Mouse (Mus musculus) heart, embryonic 11.5 days (tissue): ENCODE measurements at regions not wholly inside any gene's neighbourhood (a gene's known extent, or its start where the extent isn't known, plus 50 kb on each side); places are given as distances from the start of the nearest gene placed in this dataset.

ENCODE experiments used
- ATAC-seq: fragments of 200-750 bp; cut with Nextera tagmentation; replicated peaks from 2 replicates; pipeline ENCODE4 v1.8.0; 2017; ENCODE audit warnings: moderate library complexity; ENCODE audit not compliant: insufficient number of reproducible peaks, low FRiP score, low TSS enrichment
- H3K27ac ChIP-seq: fragments of 300-500 bp; sonication (generic); 2 replicates; pipeline ENCODE4 v1.5.1; 2014; ENCODE audit warnings: mild to moderate bottlenecking, low read depth, low read length
- H3K27me3 ChIP-seq: fragments of 300-500 bp; sonication (generic); 2 replicates; pipeline ENCODE4 v1.6.1; 2014; ENCODE audit warnings: mild to moderate bottlenecking, low read length, mixed read lengths; ENCODE audit not compliant: control insufficient read depth, insufficient read depth
- H3K36me3 ChIP-seq: fragments of 300-500 bp; sonication (generic); 2 replicates; pipeline ENCODE4 v1.6.1; 2014; ENCODE audit warnings: mild to moderate bottlenecking, low read length, moderate library complexity, mixed read lengths; ENCODE audit not compliant: control insufficient read depth, insufficient read depth
- H3K4me1 ChIP-seq: fragments of 300-500 bp; sonication (generic); 2 replicates; pipeline ENCODE4 v1.6.1; 2014; ENCODE audit warnings: low read length; ENCODE audit not compliant: control insufficient read depth, insufficient read depth
- H3K4me2 ChIP-seq: fragments of 300-500 bp; sonication (generic); 2 replicates; pipeline ENCODE4 v1.6.1; 2014; ENCODE audit warnings: mild to moderate bottlenecking, moderate library complexity
- H3K4me3 ChIP-seq: fragments of 300-500 bp; sonication (generic); 2 replicates; pipeline ENCODE4 v1.5.1; 2014; ENCODE audit warnings: low read depth, low read length
- H3K9ac ChIP-seq: fragments of 300-500 bp; sonication (generic); 2 replicates; pipeline ENCODE4 v1.6.1; 2014; ENCODE audit warnings: mild to moderate bottlenecking, low read depth, low read length, moderate library complexity
- H3K9me3 ChIP-seq: fragments of 300-500 bp; sonication (generic); replicated peaks from 2 replicates; pipeline ENCODE4 v1.6.1; 2016; ENCODE audit warnings: low read length; ENCODE audit not compliant: control insufficient read depth
- WGBS: fragments of 180-500 bp; shearing (Covaris S2); extraction: QIAGEN DNeasy Blood & Tissue Kit; methylation state at CpG from one replicate; pipeline ENCODE4 v1.1.7; 2014; ENCODE audit not compliant: insufficient replicate concordance; 5-methylcytosine and 5-hydroxymethylcytosine counted together

DNA sequence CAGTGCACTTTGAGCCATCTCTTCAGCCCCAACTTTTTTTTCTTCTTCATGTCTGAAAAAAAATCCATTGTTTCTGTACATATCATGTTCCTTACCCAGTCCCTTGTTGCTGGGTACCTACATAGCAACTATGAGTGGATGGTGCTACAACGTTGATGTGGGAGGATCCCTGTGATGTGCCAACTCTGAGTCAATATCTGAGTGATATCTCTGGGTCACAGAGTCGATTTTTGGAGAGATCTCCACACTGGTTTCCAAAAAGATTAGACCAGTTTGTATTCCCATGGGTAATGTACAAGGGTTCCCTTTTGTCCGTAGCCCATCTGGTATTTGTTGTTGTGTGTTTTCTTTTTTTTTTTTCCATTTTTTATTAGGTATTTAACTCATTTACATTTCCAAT, 165.7 kb downstream of the Gm5447 start:
- ATAC-seq = no peak
- 69% methylated on average over 3 of the region's 3 CpGs for WGBS
- Histone ChIP-seq H3K9me3 (no peaks in the 10 kb centered on the region), H3K36me3 (no peaks in the 10 kb centered on the region), H3K4me2 (no peak overlapping the region), H3K4me1 (no peaks in the 10 kb centered on the region), H3K9ac (no peak overlapping the region), H3K27me3 (no peaks in the 10 kb centered on the region), H3K27ac (no peak overlapping the region), H3K4me3 (no peak overlapping the region)

DNA sequence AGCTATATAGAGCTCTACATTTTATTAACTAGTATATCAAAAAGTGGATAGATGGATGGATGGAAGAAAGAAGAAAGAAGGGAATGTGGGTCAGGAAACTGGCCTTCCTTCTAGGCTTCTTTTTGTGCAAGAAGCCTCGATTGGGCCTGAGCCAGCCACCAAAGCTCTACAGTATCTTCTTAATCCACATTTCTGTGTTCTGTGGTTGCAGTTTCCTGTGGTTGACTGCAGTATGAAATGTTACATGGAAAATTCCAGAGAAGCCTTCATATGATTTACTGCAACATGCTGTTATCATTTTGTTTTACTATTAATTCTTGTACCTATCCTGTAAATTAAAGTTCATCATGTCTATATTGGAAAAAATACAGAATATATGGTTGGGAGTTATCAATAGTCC, 173.3 kb downstream of the Gm5447 start:
- ATAC-seq = no peak
- Histone ChIP-seq H3K9me3 (no peaks in the 10 kb centered on the region), H3K4me3 (no peak overlapping the region), H3K4me1 (no peaks in the 10 kb centered on the region), H3K4me2 (no peak overlapping the region), H3K27ac (no peak overlapping the region), H3K36me3 (no peaks in the 10 kb centered on the region), H3K27me3 (no peaks in the 10 kb centered on the region), H3K9ac (no peak overlapping the region)
- WGBS = 55% methylated on average over 1 of the region's 1 CpGs

DNA sequence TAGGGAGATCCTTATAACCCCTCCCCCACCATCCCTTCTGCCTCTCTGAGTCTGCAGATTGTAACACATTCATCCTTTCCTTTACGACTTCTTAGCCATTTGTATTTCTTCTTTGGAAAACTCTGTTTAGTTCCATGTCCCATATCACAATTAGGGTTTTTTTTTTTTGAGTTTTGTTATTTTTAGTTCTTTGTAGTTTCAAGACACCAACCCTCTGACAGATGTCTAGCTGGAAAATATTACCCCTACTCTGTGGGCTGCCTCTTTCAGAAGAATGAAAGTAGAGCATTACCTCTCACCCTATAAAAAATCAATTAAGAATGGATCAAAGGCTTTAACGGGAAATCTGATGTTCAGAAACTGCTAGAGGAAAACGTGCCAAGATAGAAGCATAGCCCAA, 180.1 kb downstream of the Gm5447 start:
- Histone ChIP-seq H3K36me3 (no peaks in the 10 kb centered on the region), H3K4me1 (no peaks in the 10 kb centered on the region), H3K9me3 (no peaks in the 10 kb centered on the region), H3K27ac (no peak overlapping the region), H3K4me2 (no peak overlapping the region), H3K9ac (no peak overlapping the region), H3K4me3 (no peak overlapping the region), H3K27me3 (no peaks in the 10 kb centered on the region)
- no peak for ATAC-seq
- WGBS = 56% methylated on average over 3 of the region's 3 CpGs

DNA sequence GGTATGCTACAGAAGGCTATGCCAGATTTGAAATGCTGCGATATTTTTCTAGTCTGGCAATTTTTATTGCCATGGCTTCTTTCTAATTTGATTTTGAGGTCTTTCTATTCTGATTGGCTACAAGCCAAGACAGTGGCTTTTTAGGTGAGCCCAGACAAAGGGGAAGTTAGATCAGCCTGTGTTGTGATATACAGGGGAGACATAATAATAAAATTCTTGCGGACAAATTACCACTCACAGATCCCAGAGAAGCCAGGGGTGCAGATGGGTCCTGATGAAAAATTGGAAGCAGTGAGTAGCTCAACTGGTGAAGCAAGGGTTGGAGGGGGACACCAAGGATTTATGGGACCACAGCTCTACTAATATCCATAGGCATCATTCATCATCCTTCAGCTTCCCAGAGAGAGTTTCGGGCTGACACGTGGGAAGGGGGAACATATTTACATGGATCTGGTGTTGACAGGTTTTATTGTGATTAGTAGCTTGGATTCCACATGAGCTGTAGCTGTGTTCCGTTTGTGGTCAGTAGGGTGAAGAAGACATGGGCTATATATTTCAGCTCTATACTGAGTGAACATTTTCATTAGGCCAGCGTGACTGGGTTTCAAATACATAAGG, 190.0 kb downstream of the Gm5447 start:
- H3K4me1 ChIP-seq = no peaks in the 10 kb centered on the region
- 78% methylated on average over 6 of the region's 6 CpGs for WGBS
- no peaks in the 10 kb centered on the region for H3K9me3 ChIP-seq
- no peak overlapping the region for H3K9ac ChIP-seq
- no peak for ATAC-seq
- no peak overlapping the region for H3K4me3 ChIP-seq
- H3K27ac ChIP-seq = no peak overlapping the region
- H3K27me3 ChIP-seq = no peaks in the 10 kb centered on the region
- H3K4me2 ChIP-seq = no peak overlapping the region
- no peaks in the 10 kb centered on the region for H3K36me3 ChIP-seq

DNA sequence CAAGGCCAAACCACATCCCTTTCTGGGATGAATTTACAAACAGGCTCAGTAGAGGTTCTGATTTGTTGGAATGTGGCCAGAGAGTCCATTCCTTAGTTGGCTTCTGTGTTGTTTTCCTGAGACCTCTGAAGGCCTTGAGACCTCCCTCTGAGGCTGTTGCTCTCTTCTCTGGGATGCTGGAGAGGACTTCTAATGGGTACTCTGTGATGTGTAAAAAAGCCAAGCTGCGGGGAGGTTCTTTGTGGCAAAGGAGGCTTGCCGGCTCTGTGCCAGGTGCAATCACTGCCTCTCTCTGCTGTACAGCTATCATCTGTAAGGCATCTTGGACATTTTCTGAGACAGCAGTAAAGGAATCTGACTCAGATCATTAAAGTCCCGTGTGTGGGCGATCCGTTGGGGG, 192.3 kb downstream of the Gm5447 start:
- H3K9me3 ChIP-seq = no peaks in the 10 kb centered on the region
- H3K9ac ChIP-seq = no peak overlapping the region
- no peak overlapping the region for H3K4me3 ChIP-seq
- no peak for ATAC-seq
- H3K27me3 ChIP-seq = no peaks in the 10 kb centered on the region
- no peaks in the 10 kb centered on the region for H3K4me1 ChIP-seq
- H3K27ac ChIP-seq = no peak overlapping the region
- no peaks in the 10 kb centered on the region for H3K36me3 ChIP-seq
- H3K4me2 ChIP-seq = no peak overlapping the region
- WGBS = 66% methylated on average over 5 of the region's 5 CpGs

DNA sequence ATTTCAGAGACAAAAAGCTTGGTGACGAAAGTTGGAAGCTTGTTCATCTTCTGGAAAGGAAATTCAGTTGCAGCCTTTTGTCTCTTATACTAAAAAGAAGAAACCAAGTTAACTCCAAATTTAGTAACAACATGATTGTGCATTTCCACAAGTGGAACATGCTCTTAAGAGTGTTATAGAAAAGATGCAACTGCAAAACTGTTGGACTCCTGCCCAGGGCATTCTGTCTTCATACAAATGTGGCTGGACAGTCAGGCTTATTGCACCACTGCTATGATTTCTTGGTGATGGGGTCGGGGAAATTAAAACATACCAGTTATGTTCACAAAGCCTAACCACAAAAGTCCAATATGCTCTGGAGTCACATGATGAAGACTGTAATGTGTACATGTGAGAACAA, 194.8 kb downstream of the Gm5447 start:
- no peak for ATAC-seq
- H3K4me3 ChIP-seq = no peak overlapping the region
- no peaks in the 10 kb centered on the region for H3K36me3 ChIP-seq
- H3K27me3 ChIP-seq = no peaks in the 10 kb centered on the region
- H3K4me2 ChIP-seq = no peak overlapping the region
- H3K9me3 ChIP-seq = no peaks in the 10 kb centered on the region
- H3K27ac ChIP-seq = no peak overlapping the region
- H3K9ac ChIP-seq = no peak overlapping the region
- WGBS = 74% methylated on average over 2 of the region's 2 CpGs
- H3K4me1 ChIP-seq = no peaks in the 10 kb centered on the region

DNA sequence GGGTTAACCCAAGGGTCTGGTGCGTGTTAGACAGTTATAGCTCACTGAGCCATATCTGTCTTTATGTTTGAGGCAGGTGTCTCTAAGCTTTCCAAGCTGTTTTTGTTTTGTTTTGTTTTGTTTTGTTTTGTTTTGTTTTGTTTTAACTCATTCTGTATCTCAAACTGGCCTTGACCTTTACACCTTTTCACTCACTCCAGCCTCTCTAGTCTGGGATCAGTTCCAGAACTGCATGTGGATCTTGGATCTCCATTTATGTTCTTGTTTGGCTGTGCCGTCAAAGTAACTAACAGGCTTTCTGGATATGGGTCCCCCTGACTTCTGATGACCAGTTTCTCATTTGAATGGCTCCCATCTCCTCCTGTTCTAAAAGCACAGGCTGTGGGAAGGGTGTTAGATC, 197.7 kb downstream of the Gm5447 start:
- no peaks in the 10 kb centered on the region for H3K36me3 ChIP-seq
- H3K4me1 ChIP-seq = no peaks in the 10 kb centered on the region
- H3K9me3 ChIP-seq = no peaks in the 10 kb centered on the region
- H3K4me3 ChIP-seq = no peak overlapping the region
- no peak for ATAC-seq
- no peak overlapping the region for H3K9ac ChIP-seq
- no peaks in the 10 kb centered on the region for H3K27me3 ChIP-seq
- no peak overlapping the region for H3K27ac ChIP-seq
- no peak overlapping the region for H3K4me2 ChIP-seq
- WGBS = 86% methylated on average over 2 of the region's 2 CpGs

DNA sequence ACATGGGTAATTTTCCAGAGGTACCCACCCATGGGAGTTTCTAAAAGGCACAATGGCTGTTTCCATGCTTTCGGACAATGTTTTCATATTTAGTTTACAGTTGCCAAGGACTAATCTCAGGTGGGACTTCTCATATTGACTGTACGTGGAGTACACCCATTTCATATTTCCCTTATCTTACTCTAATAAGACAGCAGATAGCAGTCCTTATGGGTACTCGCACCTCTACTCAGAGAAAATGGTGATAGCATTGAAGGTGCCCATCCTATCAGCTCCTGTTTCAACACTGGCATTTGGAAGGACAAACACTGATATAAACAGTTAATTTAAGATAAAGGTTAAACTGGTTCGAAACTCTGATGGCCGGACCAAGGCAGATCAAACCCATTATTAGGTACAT, 198.6 kb downstream of the Gm5447 start:
- ATAC-seq = no peak
- Histone ChIP-seq H3K9ac (no peak overlapping the region), H3K27me3 (no peaks in the 10 kb centered on the region), H3K4me3 (no peak overlapping the region), H3K4me2 (no peak overlapping the region), H3K27ac (no peak overlapping the region), H3K9me3 (no peaks in the 10 kb centered on the region), H3K4me1 (no peaks in the 10 kb centered on the region), H3K36me3 (no peaks in the 10 kb centered on the region)
- WGBS = 80% methylated on average over 5 of the region's 5 CpGs

DNA sequence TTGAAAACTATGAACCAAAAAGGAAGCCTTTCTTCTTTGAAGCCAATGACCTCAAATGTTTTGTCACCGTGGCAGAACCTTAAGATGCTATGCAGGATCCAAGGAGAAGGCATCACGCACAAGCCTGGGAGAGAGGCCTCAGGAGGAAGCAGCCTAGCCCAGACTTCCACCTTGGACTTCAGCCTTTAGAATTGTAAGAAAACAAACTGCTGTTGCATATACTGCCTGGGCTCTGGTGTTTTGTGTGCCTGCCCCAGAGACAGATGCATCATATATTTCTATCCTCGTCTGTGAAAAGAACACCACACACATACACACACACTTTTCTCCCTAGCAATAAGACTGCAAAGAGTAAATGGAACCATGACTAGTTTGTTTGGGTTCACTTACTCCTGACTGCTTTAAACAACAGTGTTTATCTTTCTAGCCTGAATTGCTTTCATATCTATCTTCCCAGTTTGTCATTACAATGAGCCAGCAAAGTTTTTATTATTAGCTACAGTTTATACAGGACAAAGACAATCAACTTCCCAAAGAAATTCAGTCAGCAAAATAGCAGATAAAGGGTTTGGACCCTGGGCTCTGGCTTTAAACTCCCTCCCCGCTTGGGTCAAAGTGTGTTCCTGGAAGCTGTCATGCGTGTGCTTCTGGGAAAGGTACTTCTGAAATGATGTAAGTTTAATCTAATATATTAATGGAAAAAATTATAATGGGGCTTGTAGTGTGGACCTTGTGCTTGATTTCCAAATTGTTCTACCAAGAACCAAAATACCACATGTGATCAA, 204.2 kb downstream of the Gm5447 start:
- H3K27ac ChIP-seq = no peak overlapping the region
- H3K9me3 ChIP-seq = no peaks in the 10 kb centered on the region
- no peaks in the 10 kb centered on the region for H3K27me3 ChIP-seq
- H3K9ac ChIP-seq = no peak overlapping the region
- 67% methylated on average over 5 of the region's 5 CpGs for WGBS
- no peak for ATAC-seq
- no peaks in the 10 kb centered on the region for H3K36me3 ChIP-seq
- no peak overlapping the region for H3K4me2 ChIP-seq
- peaks cover 5% of the 10 kb centered on the region; the same call in 1 of the 2 replicates for H3K4me1 ChIP-seq
- no peak overlapping the region for H3K4me3 ChIP-seq
